Mouse (Mus musculus) cerebellum, postnatal 25 days (tissue): ENCODE measurements at regions not wholly inside any gene's neighbourhood (a gene's known extent, or its start where the extent isn't known, plus 50 kb on each side); places are given as distances from the start of the nearest gene placed in this dataset.
"Not testable (repeated sequence)": the region's sequence is repeated elsewhere in the genome, so short reads cannot be mapped to it uniquely, and the experiment has no call there.

Experiments used
- DNase-seq, 2 experiments: peaks; one replicate each; pipeline ENCODE4 v3.0.0; 2021; ENCODE audit warnings: mixed read lengths in 2 of 2

GRCm38 (mm10) chr11:7705312-7705764 is 491.6 kb upstream of the Igfbp3 start:
- peak; percentile 90 to 91 for DNase-seq

DNA sequence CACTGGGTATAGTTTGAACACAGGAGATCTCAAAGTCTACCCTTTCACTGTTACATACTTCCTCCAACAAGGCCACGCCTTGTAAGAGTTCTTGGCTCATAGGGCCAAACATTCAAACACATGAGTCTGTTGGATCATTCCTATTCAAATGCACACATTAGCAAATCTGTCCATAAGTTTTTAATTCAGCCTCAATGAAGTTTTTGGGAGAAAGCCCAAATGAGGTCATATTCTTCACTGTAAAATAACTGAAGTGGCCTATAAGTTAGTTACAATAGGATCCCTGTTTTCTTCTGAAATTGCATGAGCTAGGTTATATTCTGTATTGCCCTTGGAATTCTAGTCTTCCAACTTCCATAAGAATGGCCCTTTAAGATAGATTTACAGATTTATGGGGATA is 483.9 kb upstream of the Igfbp3 start:
- no peak for DNase-seq

DNA sequence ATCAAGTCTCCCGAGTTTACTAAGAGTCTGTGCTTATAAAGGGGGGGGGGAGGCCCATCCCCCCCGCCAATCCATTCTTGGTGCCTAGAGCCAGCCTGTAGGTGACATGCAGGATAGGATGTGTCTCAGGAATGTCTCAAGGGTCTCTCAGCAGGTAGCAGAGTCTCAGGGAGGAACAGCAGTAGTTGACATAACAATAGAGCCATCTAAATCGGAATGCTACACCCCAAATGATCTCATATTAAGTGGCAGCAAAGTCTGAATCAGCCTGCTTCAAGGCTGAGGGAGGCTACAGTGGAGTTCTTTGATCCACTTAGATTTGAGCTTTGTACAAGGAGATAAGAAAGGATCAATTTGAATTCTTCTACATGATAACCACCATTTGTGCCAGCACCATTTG is 476.0 kb upstream of the Igfbp3 start:
- DNase-seq, result not testable (repeated sequence)

DNA sequence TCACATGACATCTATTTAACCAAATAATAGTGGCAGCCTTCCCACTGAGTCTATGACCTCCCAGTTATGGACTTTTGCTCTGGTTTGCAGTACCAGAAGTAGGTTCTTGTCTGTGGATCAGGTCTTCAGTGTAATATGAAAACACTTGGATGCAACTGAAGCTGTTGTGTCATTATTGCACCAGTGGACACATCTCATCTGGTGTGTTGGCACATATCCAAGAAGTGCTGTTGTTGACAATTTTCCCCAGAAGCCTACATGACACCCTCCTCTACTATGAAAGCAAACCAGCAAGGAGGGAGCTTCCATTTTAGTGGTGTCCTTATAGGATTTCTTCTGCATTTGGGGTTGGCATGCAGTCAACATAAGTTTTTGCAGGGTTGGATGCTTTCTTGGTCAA is 459.1 kb upstream of the Igfbp3 start:
- no peak for DNase-seq

DNA sequence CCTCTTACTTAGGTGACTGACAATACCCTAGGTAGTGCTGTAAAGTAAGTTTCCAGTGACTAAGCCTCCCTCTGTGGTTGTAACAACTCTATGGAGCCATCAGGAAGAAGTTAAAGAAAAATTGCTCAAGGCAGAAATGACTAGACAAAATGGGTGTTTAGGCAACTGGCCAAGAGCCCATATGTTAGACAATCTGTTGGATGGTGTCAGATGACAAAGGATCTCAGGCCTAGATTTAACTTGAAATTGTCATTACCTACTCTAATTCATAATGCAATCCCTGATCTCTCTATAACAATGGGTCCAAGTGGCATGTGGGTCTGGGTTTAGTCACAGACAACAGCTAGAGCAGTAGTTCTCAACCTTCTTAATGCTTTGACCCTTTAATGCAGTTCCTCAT is 416.9 kb upstream of the Igfbp3 start:
- DNase-seq, result peak; percentile 51 to 74

GRCm38 (mm10) chr11:7625256-7625655 is 411.5 kb upstream of the Igfbp3 start:
- DNase-seq, result no peak

DNA sequence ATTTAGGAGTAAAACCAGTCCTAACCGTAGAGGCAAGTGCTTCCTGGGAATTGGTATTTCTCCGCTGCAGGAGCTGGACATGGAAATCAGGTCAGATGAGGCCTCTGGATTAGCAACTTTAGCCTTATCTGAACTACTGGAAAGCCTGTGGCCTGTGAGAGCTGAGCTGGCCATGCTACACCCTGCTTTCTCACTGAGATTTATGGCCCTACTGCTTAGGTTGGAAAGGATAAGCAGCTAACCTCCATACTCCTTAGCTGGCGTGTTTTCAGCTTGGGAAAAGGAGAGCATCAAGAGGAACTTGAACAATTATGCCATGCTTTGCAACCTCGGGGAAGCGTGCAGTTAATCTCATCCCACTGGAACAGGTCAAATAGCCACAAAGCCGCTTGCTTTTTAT is 406.6 kb upstream of the Igfbp3 start:
- DNase-seq, result no peak

GRCm38 (mm10) chr11:7610752-7611151 is 397.0 kb upstream of the Igfbp3 start:
- no peak for DNase-seq

DNA sequence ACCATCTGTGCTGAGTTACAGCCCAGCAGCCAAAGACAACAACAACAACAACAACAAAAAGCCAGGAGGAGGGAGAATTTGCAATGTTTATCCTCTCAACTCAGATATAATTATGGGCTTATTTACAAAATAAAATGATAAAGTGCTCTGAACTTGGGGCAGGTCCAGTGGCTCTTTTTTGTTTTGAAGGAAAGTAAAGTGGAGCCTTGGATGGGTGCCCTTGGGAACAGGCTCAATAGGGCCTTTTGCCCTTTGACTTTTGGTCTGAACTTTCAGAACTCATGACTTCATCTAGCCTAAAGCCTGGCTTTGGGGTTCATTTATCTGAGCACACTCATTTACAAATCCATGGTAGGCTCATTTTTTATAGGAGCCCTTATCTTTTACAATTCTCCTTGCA is 396.2 kb upstream of the Igfbp3 start:
- DNase-seq, result no peak

DNA sequence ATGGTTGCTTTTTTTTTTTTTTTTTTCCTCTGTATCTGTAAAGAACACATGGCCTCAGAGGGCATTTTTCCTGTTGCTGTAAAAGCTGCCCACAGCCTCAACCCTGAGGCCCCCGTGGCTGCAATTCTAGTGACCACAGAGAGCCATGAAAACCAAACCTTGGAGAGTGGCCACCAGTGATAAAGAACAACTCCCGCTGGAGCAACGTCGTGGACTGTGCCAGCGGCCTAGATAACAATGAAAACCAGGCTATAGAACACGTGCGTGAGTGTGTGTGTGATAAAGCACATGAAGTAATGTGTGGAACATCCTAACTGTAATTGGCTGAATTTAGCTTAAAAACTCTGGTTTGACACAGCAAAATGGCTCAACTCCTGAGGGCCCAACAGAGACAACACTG is 392.9 kb upstream of the Igfbp3 start:
- no peak for DNase-seq

- DNase-seq, result no peak
Measured at GRCm38 (mm10) chr11:7592010-7592409, 378.3 kb upstream of the Igfbp3 start.

- DNase-seq, result no peak
Measured at GRCm38 (mm10) chr11:7583296-7583695, 369.6 kb upstream of the Igfbp3 start.

GRCm38 (mm10) chr11:7568484-7568883 is 354.8 kb upstream of the Igfbp3 start:
- peak in 1 of 2 experiments; percentile 11 for DNase-seq

- DNase-seq, result no peak
Measured at GRCm38 (mm10) chr11:7562029-7562428, 348.3 kb upstream of the Igfbp3 start.

DNA sequence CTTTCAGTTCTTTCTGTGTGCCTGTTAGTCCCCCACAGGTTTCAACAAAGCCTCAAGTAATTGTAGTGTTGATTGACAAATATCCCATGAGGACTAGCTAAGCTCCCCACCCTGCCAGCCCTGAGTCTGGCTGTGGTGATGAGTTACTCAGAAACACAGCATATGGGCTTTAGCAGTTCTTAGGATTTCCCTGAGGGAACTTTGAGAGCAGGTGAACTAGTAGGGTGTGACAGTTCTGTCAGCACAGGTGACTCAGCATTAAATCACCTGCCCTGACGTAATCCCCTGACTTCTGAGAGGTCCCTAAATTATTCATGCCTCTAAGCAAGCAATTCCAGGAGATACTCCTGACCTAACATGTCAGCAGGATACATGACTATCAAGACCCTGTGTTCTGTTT is 347.7 kb upstream of the Igfbp3 start:
- DNase-seq, result no peak

DNA sequence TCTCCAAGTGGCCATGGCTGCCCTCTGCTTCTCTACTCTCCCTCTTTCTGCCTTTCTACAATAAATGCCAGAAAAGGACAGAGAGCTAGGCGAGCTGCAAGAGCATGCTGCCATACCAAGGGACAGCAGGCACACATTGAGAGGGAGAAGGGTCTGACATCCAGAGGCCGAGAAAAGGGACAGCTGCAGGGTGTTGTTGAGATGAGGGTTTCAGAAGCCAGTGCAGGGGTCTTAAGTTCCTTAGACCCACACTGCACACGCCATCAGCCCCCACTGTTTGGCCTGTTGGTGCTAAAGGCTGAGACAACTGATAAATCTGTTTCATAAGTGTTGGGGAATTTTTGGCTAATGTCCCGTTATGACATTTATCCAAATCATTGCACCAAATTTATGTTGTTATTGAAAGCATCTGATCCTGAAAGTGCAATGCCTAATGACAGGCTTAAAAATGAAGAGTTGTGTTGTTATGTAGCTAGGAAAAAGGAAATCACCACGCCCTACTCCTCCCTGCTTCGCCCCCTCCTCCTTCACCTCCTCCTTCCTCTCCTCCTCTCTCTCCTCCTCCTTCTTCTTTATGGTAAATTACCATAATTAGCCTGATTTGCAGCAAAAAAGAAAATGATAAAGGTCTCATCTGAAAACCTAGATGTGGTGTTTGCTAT is 342.0 kb upstream of the Igfbp3 start:
- DNase-seq, result no peak

DNA sequence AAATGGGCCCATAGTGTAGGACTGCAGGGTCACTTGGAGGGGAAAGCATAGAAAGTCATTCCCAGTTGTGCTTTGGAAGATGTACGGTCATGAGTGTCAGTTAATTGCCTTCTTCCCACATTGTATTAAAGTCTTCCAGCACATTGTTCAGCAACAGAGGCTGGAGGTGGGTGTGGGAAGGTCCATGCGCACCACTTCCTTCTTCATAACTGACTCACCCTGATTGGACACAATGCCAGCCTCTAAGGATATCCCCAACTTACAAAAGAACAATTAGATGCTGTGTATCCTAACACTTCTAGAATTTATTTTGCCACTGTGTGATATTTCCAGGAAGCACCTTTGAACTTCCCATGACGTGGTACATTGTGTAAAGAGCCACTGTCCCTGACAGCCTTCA is 338.4 kb upstream of the Igfbp3 start:
- no peak for DNase-seq

DNA sequence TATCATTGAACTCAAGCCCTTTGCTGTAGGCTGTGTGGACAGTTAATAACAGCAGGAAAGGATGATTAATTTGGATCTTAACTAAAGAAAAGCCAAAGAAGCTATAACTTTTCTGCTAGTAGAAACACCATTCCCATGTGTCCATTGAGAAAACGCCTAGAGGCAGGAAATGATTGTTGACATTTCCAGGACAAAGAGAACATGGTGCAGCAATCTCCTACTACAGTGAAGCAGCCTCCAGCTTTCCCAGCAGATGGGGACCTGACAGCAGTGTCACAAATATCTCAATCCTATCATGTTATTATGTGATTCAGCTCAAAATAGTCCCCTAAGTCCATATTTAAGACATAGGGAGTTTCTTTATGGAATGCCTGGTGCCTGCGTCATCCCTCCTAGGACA is 334.1 kb upstream of the Igfbp3 start:
- DNase-seq, result no peak

DNA sequence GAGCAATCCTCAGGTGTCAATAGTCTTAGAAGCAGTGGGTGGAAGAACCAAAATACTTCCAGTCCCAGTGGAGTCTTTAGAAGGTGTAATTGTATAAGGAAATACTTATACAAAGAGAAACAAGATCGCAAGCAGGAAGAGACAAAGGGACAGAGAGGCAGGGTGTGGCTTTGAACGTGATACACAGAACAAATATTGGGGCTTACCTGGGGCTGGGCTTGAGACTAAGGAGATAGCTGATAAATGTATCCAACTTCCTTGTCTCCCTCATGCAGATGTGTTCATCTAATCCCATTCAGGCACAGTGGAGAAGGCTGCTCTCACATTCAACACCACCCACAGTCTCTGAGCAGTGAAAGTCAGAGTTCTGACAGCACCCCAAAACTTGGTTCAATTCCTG is 331.9 kb upstream of the Igfbp3 start:
- no peak for DNase-seq

DNA sequence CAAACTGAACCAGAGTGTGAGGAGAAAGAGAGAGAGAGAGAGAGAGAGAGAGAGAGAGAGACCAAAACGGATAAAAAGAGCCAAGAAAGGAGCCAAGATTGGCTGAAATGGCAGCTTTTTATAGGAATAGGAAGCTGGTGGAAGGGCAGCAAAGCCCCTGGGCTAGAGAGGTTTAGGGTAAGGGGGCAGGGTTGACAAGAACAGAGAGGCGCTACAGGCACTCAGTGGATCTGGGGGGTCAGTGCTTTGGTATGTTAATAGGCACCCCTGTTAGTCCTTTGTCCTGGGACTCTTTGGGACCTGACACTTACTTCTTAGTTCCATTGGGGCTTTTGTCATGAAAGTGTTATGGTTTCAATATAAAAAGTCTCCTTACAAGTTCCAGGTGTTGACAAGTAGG is 320.9 kb upstream of the Igfbp3 start:
- no peak for DNase-seq

- no peak for DNase-seq
Measured at GRCm38 (mm10) chr11:7533327-7533726, 319.6 kb upstream of the Igfbp3 start.

GRCm38 (mm10) chr11:7531847-7532246 is 318.1 kb upstream of the Igfbp3 start:
- DNase-seq, result no peak

DNA sequence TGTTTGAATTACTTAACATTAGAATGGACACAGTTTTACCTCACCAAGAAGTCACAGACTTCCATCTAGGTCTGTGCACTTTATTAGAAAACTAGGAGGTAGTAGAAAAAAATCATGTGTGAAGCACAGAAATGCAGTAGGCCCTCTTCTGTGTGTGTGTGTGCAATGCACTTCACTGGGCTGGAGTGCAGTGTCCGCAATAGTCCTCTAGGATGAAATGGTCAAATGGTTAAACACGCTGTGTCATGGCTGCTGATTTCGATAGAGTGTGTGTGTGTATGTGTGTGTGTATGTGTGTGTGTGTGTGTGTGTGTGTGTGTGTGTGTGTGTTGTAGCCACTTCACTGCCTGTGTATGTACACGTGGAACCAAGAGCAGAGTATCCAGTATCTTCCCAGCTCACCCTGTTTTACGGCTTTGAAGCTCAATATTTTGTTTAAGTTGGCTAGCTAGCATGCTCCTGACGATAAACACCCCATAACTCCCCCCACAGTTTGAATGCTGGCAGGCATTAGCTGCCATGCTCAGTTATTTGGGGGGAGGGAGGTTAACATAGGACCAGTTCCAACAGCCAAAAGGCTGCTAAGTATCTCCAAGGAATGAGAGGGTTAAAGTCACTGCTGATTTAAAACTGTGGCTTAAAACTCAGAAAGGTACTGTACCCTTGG is 316.9 kb upstream of the Igfbp3 start:
- no peak for DNase-seq

DNA sequence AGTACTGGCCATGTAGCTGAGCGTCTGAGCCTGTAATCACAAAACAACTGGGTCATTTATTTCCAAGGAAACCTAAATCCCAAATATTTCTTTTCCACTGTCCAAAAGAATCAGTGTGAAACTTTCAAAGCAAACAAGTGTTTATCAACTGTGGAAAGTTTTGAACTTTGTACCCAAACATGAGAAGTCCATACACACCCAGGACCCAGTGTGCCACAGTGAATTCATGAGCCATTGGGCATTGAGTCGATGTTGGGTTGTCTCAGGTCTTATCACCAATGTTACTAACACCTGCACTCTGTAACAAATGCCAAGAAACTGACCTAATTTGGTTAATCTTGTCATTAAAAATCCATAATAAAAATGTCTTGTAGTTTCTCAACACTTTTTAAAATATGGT is 305.8 kb upstream of the Igfbp3 start:
- no peak for DNase-seq

- DNase-seq, result no peak
Measured at GRCm38 (mm10) chr11:7508861-7509260, 295.1 kb upstream of the Igfbp3 start.
